Mouse (Mus musculus): ENCODE data around the gene Col5a1. TPM values are rescaled to one million over a fixed set of nuclear protein-coding genes. Genes with fewer than 3 reads are reported as not detected.

Gene Col5a1
- 0.31 and 1.1 TPM in 2 replicates for total RNA-seq (2017)

- ATAC-seq (replicated peaks in 1 of 2; ENCODE audit: insufficient read depth in 1 of 2, low FRiP score in 2 of 2, low TSS enrichment in 1 of 2, low read depth in 1 of 2, poor library complexity in 2 of 2, severe bottlenecking in 2 of 2), result peak in 1 of 2 experiments; percentile 22; a peak in 1 of 4 replicates
Observed at GRCm38 (mm10) chr2:27886148-27886551, at the start of gene Col5a1. TSS of gene Col5a1 (plus strand) at chr2:27886425.

GRCm38 (mm10) chr2:27838112-27838511 is 48.1 kb upstream of the Col5a1 start:
- ATAC-seq (replicated peaks in 1 of 2; ENCODE audit: insufficient read depth in 1 of 2, low FRiP score in 2 of 2, low TSS enrichment in 1 of 2, low read depth in 1 of 2, poor library complexity in 2 of 2, severe bottlenecking in 2 of 2), result no peak

GRCm38 (mm10) chr2:27840890-27841289 is 45.3 kb upstream of the Col5a1 start:
- no peak for ATAC-seq (replicated peaks in 1 of 2; ENCODE audit: insufficient read depth in 1 of 2, low FRiP score in 2 of 2, low TSS enrichment in 1 of 2, low read depth in 1 of 2, poor library complexity in 2 of 2, severe bottlenecking in 2 of 2)

GRCm38 (mm10) chr2:27842893-27843292 is 43.3 kb upstream of the Col5a1 start:
- ATAC-seq (replicated peaks in 1 of 2; ENCODE audit: insufficient read depth in 1 of 2, low FRiP score in 2 of 2, low TSS enrichment in 1 of 2, low read depth in 1 of 2, poor library complexity in 2 of 2, severe bottlenecking in 2 of 2), result no peak

GRCm38 (mm10) chr2:27844885-27845284 is 41.3 kb upstream of the Col5a1 start:
- ATAC-seq (replicated peaks in 1 of 2; ENCODE audit: insufficient read depth in 1 of 2, low FRiP score in 2 of 2, low TSS enrichment in 1 of 2, low read depth in 1 of 2, poor library complexity in 2 of 2, severe bottlenecking in 2 of 2), result no peak

GRCm38 (mm10) chr2:27847001-27847400 is 39.2 kb upstream of the Col5a1 start:
- ATAC-seq (replicated peaks in 1 of 2; ENCODE audit: insufficient read depth in 1 of 2, low FRiP score in 2 of 2, low TSS enrichment in 1 of 2, low read depth in 1 of 2, poor library complexity in 2 of 2, severe bottlenecking in 2 of 2), result no peak

GRCm38 (mm10) chr2:27847851-27848435 is 38.3 kb upstream of the Col5a1 start:
- no peak for ATAC-seq (replicated peaks in 1 of 2; ENCODE audit: insufficient read depth in 1 of 2, low FRiP score in 2 of 2, low TSS enrichment in 1 of 2, low read depth in 1 of 2, poor library complexity in 2 of 2, severe bottlenecking in 2 of 2)

GRCm38 (mm10) chr2:27848466-27848865 is 37.8 kb upstream of the Col5a1 start:
- ATAC-seq (replicated peaks in 1 of 2; ENCODE audit: insufficient read depth in 1 of 2, low FRiP score in 2 of 2, low TSS enrichment in 1 of 2, low read depth in 1 of 2, poor library complexity in 2 of 2, severe bottlenecking in 2 of 2), result no peak

GRCm38 (mm10) chr2:27858348-27858903 is 27.8 kb upstream of the Col5a1 start:
- no peak for ATAC-seq (replicated peaks in 1 of 2; ENCODE audit: insufficient read depth in 1 of 2, low FRiP score in 2 of 2, low TSS enrichment in 1 of 2, low read depth in 1 of 2, poor library complexity in 2 of 2, severe bottlenecking in 2 of 2)

- no peak for ATAC-seq (replicated peaks in 1 of 2; ENCODE audit: insufficient read depth in 1 of 2, low FRiP score in 2 of 2, low TSS enrichment in 1 of 2, low read depth in 1 of 2, poor library complexity in 2 of 2, severe bottlenecking in 2 of 2)
Observed at GRCm38 (mm10) chr2:27861576-27862238, 24.5 kb upstream of the Col5a1 start.

GRCm38 (mm10) chr2:27864491-27865365 is 21.5 kb upstream of the Col5a1 start:
- ATAC-seq (replicated peaks in 1 of 2; ENCODE audit: insufficient read depth in 1 of 2, low FRiP score in 2 of 2, low TSS enrichment in 1 of 2, low read depth in 1 of 2, poor library complexity in 2 of 2, severe bottlenecking in 2 of 2), result no peak

GRCm38 (mm10) chr2:27870586-27870985 is 15.6 kb upstream of the Col5a1 start:
- ATAC-seq (replicated peaks in 1 of 2; ENCODE audit: insufficient read depth in 1 of 2, low FRiP score in 2 of 2, low TSS enrichment in 1 of 2, low read depth in 1 of 2, poor library complexity in 2 of 2, severe bottlenecking in 2 of 2), result no peak

- no peak for ATAC-seq (replicated peaks in 1 of 2; ENCODE audit: insufficient read depth in 1 of 2, low FRiP score in 2 of 2, low TSS enrichment in 1 of 2, low read depth in 1 of 2, poor library complexity in 2 of 2, severe bottlenecking in 2 of 2)
Observed at GRCm38 (mm10) chr2:27871056-27871455, 15.2 kb upstream of the Col5a1 start.

GRCm38 (mm10) chr2:27872276-27872675 is 13.9 kb upstream of the Col5a1 start:
- no peak for ATAC-seq (replicated peaks in 1 of 2; ENCODE audit: insufficient read depth in 1 of 2, low FRiP score in 2 of 2, low TSS enrichment in 1 of 2, low read depth in 1 of 2, poor library complexity in 2 of 2, severe bottlenecking in 2 of 2)

GRCm38 (mm10) chr2:27873030-27873429 is 13.2 kb upstream of the Col5a1 start:
- no peak for ATAC-seq (replicated peaks in 1 of 2; ENCODE audit: insufficient read depth in 1 of 2, low FRiP score in 2 of 2, low TSS enrichment in 1 of 2, low read depth in 1 of 2, poor library complexity in 2 of 2, severe bottlenecking in 2 of 2)

GRCm38 (mm10) chr2:27874596-27874995 is 11.6 kb upstream of the Col5a1 start:
- ATAC-seq (replicated peaks in 1 of 2; ENCODE audit: insufficient read depth in 1 of 2, low FRiP score in 2 of 2, low TSS enrichment in 1 of 2, low read depth in 1 of 2, poor library complexity in 2 of 2, severe bottlenecking in 2 of 2), result no peak

GRCm38 (mm10) chr2:27875231-27875630 is 11.0 kb upstream of the Col5a1 start:
- no peak for ATAC-seq (replicated peaks in 1 of 2; ENCODE audit: insufficient read depth in 1 of 2, low FRiP score in 2 of 2, low TSS enrichment in 1 of 2, low read depth in 1 of 2, poor library complexity in 2 of 2, severe bottlenecking in 2 of 2)

GRCm38 (mm10) chr2:27875786-27876185 is 10.4 kb upstream of the Col5a1 start:
- no peak for ATAC-seq (replicated peaks in 1 of 2; ENCODE audit: insufficient read depth in 1 of 2, low FRiP score in 2 of 2, low TSS enrichment in 1 of 2, low read depth in 1 of 2, poor library complexity in 2 of 2, severe bottlenecking in 2 of 2)

Data from hematopoietic stem cell, adult 5-6 weeks (primary cell).